Mouse (Mus musculus): ENCODE measurements around the gene Gcc2. TPM values are rescaled to one million over a fixed set of nuclear protein-coding genes. Genes with fewer than 3 reads are reported as not detected.
A peak's percentile ranks its signal among the peaks of the same experiment; 100 is the strongest.
"Not testable (repeated sequence)": the region's sequence is repeated elsewhere in the genome, so short reads cannot be mapped to it uniquely, and the experiment has no call there.

Gcc2 gene
- polyA plus RNA-seq, 1 experiment, result 8.8 TPM

DNA sequence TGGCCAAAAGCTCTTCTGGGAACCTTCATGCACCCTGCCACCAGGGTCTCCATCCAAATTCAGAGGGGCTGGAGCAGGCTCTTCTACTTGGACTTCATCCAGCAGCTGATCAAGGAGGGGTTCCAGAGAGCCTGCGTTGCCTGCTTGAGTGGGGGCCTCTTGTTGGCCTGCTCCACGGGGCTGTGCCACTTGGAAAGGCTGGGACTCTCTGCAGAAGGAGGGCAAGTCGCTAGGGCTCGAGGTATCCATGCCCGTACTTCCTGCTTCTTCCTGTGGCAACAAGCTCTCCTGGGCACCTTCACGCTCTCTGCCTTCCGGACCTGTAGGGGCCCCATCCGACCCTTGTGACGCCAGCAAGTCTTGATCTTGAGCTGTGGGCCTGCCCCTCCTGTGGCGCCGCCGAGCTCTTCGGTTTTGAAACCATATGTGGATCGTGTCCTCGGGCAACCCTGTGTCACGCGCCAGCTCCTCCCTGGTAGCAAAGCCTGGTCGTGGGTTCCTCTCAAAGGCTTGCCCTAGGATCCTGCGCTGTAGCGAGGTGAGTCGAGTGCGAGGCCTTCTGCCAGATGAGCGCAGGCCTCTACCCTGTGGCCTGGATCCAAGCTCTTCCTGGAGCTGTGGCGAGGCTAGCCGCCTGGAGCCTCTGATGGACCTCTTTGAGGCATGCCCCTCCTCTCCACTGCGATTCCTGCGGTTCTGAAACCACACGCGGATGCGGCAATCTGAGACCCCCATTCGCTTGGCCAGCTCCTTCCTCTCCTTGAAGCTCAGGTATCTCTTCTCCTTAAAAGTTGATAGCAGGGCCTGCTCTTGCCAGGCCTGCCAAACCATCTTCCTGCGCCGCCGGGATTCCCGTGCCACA, 23.3 kb upstream of the Gcc2 start:
- 84% methylated on average over 35 of the region's 35 CpGs for WGBS

DNA sequence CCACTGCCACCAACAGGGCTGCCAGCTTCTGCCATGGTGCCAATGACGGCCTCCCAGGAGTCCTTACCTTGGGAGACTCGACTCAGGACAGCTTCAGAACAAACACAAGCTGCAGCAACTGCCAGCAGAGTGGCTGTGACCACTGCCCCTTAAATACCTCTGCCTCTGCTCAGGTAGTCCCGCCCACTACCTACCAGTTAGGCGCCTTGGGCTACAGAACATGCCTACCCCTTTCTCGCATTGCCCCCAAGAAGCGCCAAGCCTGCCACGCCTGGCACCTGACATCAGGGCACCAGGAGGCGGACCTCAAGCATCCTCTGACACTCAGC, 22.7 kb upstream of the Gcc2 start, which contains the start of gene Duxf3:
TSS of gene Duxf3 (minus strand) at position 35 of the 329 bp plus-strand sequence.
- not testable (repeated sequence) for H3K4me3 ChIP-seq (replicated peaks; ENCODE audit: control insufficient read depth, low read depth, low read length); H3K4me1 ChIP-seq (ENCODE audit: control insufficient read depth, insufficient read depth, low read length); H3K27ac ChIP-seq (ENCODE audit: control insufficient read depth, insufficient read depth, low read depth, low read length, poor library complexity)
- WGBS, result 74% methylated on average over 8 of the region's 8 CpGs

More for the DNA sequence above, 23.3 kb upstream of the Gcc2 start:
- H3K27ac ChIP-seq (ENCODE audit: control insufficient read depth, insufficient read depth, low read depth, low read length, poor library complexity); H3K4me1 ChIP-seq (ENCODE audit: control insufficient read depth, insufficient read depth, low read length); H3K4me3 ChIP-seq (replicated peaks; ENCODE audit: control insufficient read depth, low read depth, low read length): not testable (repeated sequence)
- TF ChIP-seq POLR2A (IDR thresholded peaks at IDR 0.05; ENCODE audit: borderline replicate concordance, control insufficient read depth, low read depth, low read length) (peak; percentile 49; the same call in 1 of the 2 replicates), CTCF (IDR thresholded peaks at IDR 0.05; ENCODE audit: control insufficient read depth, insufficient read depth, low read length) (peak; percentile 19; the same call in 1 of the 2 replicates)

DNA sequence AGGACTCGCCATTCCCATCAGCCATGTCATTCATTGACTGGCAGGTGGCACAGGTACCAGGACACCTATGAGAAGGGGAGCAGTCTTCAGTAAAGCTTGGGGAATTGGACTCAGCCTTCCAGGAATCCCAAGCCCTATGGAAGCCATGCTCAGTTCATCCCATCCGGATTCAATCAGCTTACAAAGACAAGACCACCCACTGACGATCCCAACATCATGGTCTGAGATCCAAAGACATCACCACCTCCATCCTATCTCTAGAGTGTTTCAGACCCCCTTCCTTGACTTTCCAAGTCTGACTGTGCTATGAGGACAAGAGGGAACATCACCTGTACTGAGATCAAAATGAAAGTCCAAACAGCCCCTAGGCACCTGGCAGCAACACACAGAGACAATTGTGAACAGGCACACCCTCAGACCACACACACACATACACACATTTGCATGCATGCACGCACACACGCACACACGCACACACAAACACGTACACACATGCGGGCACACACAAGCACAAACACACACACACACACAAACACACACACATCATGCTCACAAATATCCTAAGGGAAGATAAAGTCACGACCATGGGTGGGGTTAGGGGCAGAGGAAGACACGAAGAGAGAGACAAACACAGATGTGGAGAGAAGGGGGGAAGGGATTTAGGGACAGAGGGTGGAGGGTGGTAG, 22.1 kb upstream of the Gcc2 start:
- H3K4me3 ChIP-seq (replicated peaks; ENCODE audit: control insufficient read depth, low read depth, low read length); H3K4me1 ChIP-seq (ENCODE audit: control insufficient read depth, insufficient read depth, low read length); H3K27ac ChIP-seq (ENCODE audit: control insufficient read depth, insufficient read depth, low read depth, low read length, poor library complexity): not testable (repeated sequence)
- WGBS, result 72% methylated on average over 10 of the region's 10 CpGs

DNA sequence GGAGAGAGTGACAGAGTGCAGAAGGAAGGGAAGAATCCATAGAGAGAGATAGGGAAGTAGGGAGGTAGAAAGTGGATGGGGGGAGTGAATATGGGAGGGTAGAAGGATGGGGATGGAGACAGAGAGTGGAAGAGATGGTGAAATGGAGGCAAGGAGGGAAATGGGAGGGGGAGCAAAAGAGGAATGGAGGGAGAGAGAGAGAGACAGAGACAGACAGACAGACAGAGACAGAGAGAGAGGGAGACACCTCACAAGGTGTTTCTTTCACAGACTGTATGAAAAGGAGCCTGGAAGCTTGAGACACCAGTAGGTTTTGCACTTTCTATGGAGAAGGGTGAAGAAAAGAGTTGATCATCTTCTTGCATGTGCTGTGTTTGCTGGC, 21.6 kb upstream of the Gcc2 start:
- not testable (repeated sequence) for H3K27ac ChIP-seq (ENCODE audit: control insufficient read depth, insufficient read depth, low read depth, low read length, poor library complexity); H3K4me3 ChIP-seq (replicated peaks; ENCODE audit: control insufficient read depth, low read depth, low read length); H3K4me1 ChIP-seq (ENCODE audit: control insufficient read depth, insufficient read depth, low read length)

DNA sequence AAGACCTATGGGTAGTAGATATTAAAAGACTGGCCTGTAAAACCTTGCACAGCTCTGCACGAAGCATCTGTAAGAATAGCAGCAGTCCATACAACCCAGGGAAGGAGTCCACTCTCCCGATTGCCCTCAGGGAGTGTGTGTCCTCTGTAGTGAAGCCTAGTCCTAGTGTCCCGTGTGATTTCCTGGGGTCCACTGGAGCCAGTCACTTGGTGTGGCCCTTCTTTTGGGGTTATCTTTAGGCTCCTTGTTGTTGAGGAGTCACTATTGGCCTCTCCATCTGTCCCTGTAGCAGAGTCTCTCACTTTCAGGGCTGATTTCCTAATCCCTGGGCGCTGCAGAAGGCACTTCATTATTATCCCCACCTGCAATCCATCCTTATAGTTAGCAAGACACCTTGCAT, 20.3 kb upstream of the Gcc2 start:
- H3K4me3 ChIP-seq (replicated peaks; ENCODE audit: control insufficient read depth, low read depth, low read length); H3K27ac ChIP-seq (ENCODE audit: control insufficient read depth, insufficient read depth, low read depth, low read length, poor library complexity); H3K4me1 ChIP-seq (ENCODE audit: control insufficient read depth, insufficient read depth, low read length): not testable (repeated sequence)
- WGBS, result 72% methylated on average over 4 of the region's 4 CpGs

DNA sequence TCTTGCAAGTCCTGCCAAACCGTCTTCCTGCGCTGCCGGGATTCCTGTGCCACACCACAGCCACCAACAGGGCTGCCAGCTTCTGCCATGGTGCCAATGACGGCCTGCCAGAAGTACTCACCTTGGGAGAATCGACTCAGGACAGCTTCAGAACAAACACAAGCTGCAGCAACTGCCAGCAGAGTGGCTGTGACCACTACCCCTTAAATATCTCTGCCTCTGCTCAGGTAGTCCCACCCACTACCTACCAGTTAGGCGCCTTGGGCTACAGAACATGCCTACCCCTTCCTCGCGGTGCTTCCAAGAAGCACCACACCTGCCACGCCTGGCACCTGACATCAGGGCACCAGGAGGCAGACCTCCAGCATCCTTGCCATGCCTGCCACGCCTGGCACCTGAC, 18.7 kb upstream of the Gcc2 start, which contains the start of gene Gm4981:
TSS of gene Gm4981 (minus strand) at position 89 of the 400 bp plus-strand sequence.
- no peak for TF ChIP-seq POLR2A (IDR thresholded peaks at IDR 0.05; ENCODE audit: borderline replicate concordance, control insufficient read depth, low read depth, low read length)
- TF ChIP-seq CTCF (IDR thresholded peaks at IDR 0.05; ENCODE audit: control insufficient read depth, insufficient read depth, low read length), result no peak
- H3K27ac ChIP-seq (ENCODE audit: control insufficient read depth, insufficient read depth, low read depth, low read length, poor library complexity), result no peak within 1 kb of the TSS
- no peaks in the 10 kb centered on the region for H3K4me1 ChIP-seq (ENCODE audit: control insufficient read depth, insufficient read depth, low read length)
- WGBS, result 85% methylated on average over 10 of the region's 10 CpGs
- no peak within 1 kb of the TSS for H3K4me3 ChIP-seq (replicated peaks; ENCODE audit: control insufficient read depth, low read depth, low read length)

DNA sequence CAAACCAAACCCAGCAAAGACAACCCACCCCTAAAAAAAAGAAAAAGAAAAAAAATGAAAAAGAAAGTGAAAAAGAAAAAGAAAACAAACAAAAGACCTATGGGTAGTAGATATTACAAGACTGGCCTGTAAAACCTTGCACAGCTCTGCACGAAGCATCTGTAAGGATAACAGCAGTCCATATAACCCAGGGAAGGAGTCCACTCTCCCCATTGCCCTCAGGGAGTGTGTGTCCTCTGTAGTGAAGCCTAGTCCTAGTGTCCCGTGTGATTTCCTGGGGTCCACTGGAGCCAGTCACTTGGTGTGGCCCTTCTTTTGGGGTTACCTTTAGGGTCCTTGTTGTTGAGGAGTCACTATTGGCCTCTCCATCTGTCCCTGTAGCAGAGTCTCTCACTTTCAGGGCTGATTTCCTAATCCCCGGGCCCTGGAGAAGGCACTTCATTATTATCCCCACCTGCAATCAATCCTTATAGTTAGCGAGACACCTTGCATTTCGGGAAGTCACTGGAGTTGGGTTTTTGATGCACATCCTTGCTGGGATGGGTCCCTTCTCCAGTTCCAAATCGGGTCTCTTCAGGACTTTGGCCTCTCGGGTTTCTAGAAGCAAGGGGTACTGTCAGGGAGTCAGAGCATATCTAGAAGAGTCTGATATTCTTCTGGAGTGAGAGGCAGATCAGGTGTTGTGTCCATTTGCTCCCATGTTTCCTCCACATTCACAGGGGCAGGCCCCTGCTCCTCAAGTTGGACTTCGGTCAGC, 16.1 kb upstream of the Gcc2 start:
- 73% methylated on average over 8 of the region's 8 CpGs for WGBS
- not testable (repeated sequence) for H3K4me3 ChIP-seq (replicated peaks; ENCODE audit: control insufficient read depth, low read depth, low read length); H3K4me1 ChIP-seq (ENCODE audit: control insufficient read depth, insufficient read depth, low read length); H3K27ac ChIP-seq (ENCODE audit: control insufficient read depth, insufficient read depth, low read depth, low read length, poor library complexity)

DNA sequence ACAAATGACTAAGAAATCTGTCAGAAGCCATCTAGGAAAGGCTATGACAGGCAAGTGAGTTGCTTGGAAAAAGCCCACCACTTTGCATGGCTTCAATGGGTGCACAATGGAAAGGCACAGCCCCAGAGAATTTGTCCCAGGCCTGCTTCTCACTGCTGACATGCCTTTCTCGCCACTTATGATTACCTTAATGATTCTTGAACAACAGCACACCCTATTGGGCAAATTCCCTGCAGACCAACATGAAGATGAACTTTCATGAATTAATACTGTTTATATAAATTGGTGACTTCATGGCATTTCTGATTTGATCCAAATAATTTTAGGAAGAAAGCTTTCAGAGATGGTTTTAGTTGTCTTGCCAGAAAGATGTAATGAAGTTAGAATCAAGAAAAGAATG, 5.8 kb upstream of the Gcc2 start:
- no peak overlapping the region for H3K27ac ChIP-seq (ENCODE audit: control insufficient read depth, insufficient read depth, low read depth, low read length, poor library complexity)
- 64% methylated on average over 1 of the region's 1 CpGs for WGBS
- no peak for TF ChIP-seq POLR2A (IDR thresholded peaks at IDR 0.05; ENCODE audit: borderline replicate concordance, control insufficient read depth, low read depth, low read length)
- no peak for TF ChIP-seq CTCF (IDR thresholded peaks at IDR 0.05; ENCODE audit: control insufficient read depth, insufficient read depth, low read length)

More for the DNA sequence above, 5.8 kb upstream of the Gcc2 start:
- H3K4me1 ChIP-seq (ENCODE audit: control insufficient read depth, insufficient read depth, low read length), result no peaks in the 10 kb centered on the region
- no peak overlapping the region for H3K4me3 ChIP-seq (replicated peaks; ENCODE audit: control insufficient read depth, low read depth, low read length)
